Mouse (Mus musculus) CD4-positive, CD25-positive, alpha-beta regulatory T cell, adult 2 months (primary cell): ENCODE measurements around the gene Gbp9.
"Not testable (repeated sequence)": the region's sequence is repeated elsewhere in the genome, so short reads cannot be mapped to it uniquely, and the experiment has no call there.

Experiments used
- DNase-seq: peaks from one replicate; pipeline ENCODE4 v3.0.0-alpha.2; 2012; ENCODE audit warnings: low read depth, low spot score

Gene Gbp9

GRCm38 (mm10) chr5:105139409-105140088 is at the start of gene Gbp9, which contains the start of the genes Gbp8 and Gbp4:
Gbp9 (minus strand) TSS chr5:105139539.
Gbp8 (minus strand) TSS chr5:105139540.
Gbp4 (minus strand) TSS chr5:105139586.
- peak; percentile 85 for DNase-seq

- DNase-seq, result no peak
Measured at GRCm38 (mm10) chr5:105181446-105181845, 42.1 kb upstream of the Gbp9 start.

GRCm38 (mm10) chr5:105156582-105156981 is 17.2 kb upstream of the Gbp9 start:
- peak; percentile 55 for DNase-seq

- DNase-seq, result no peak
Measured at GRCm38 (mm10) chr5:105154049-105154448, 14.7 kb upstream of the Gbp9 start.

- not testable (repeated sequence) for DNase-seq
Measured at GRCm38 (mm10) chr5:105148062-105148461, 8.7 kb upstream of the Gbp9 start.

GRCm38 (mm10) chr5:105146447-105146846 is 7.1 kb upstream of the Gbp9 start:
- DNase-seq, result no peak

GRCm38 (mm10) chr5:105145731-105146130 is 6.4 kb upstream of the Gbp9 start:
- DNase-seq, result peak; percentile 52

GRCm38 (mm10) chr5:105140089-105140810 is 911 bp upstream of the Gbp9 start:
- not testable (repeated sequence) for DNase-seq

- DNase-seq, result peak; percentile 33
Measured at GRCm38 (mm10) chr5:105138906-105139305, 433 bp downstream of the Gbp9 start.

- DNase-seq, result not testable (repeated sequence)
Measured at GRCm38 (mm10) chr5:105136706-105137304, 2.5 kb downstream of the Gbp9 start.

- DNase-seq, result not testable (repeated sequence)
Measured at GRCm38 (mm10) chr5:105121731-105122130, 17.6 kb downstream of the Gbp9 start.

- peak; percentile 30 for DNase-seq
Measured at GRCm38 (mm10) chr5:105115740-105116139, 23.6 kb downstream of the Gbp9 start.

GRCm38 (mm10) chr5:105114696-105115095 is 24.6 kb downstream of the Gbp9 start:
- DNase-seq, result peak; percentile 81

- peak; percentile 66 for DNase-seq
Measured at GRCm38 (mm10) chr5:105113656-105114055, 25.7 kb downstream of the Gbp9 start.

- peak; percentile 74 for DNase-seq
Measured at GRCm38 (mm10) chr5:105110271-105110852, 29.0 kb downstream of the Gbp9 start.

GRCm38 (mm10) chr5:105109775-105110174 is 29.6 kb downstream of the Gbp9 start:
- peak; percentile 14 for DNase-seq

GRCm38 (mm10) chr5:105105689-105106088 is 33.6 kb downstream of the Gbp9 start:
- DNase-seq, result not testable (repeated sequence)

- DNase-seq, result no peak
Measured at GRCm38 (mm10) chr5:105081900-105082299, 57.4 kb downstream of the Gbp9 start.

- not testable (repeated sequence) for DNase-seq
Measured at GRCm38 (mm10) chr5:105068356-105068755, 71.0 kb downstream of the Gbp9 start.

- not testable (repeated sequence) for DNase-seq
Measured at GRCm38 (mm10) chr5:105064443-105064842, 74.9 kb downstream of the Gbp9 start.

GRCm38 (mm10) chr5:105063321-105063720 is 76.0 kb downstream of the Gbp9 start:
- no peak for DNase-seq

GRCm38 (mm10) chr5:105062403-105062802 is 76.9 kb downstream of the Gbp9 start:
- DNase-seq, result peak; percentile 59
